Mouse (Mus musculus) hindlimb bud, embryonic 11.5 days (tissue): ENCODE results near the gene Gm7168.
"Not testable (repeated sequence)": the region's sequence is repeated elsewhere in the genome, so short reads cannot be mapped to it uniquely, and the experiment has no call there.

Source experiments
- DNase-seq: peaks from one replicate; pipeline ENCODE4 v3.0.0-alpha.2; 2012; ENCODE audit warnings: low read depth, low spot score; ENCODE audit errors: extremely low spot score

Gene Gm7168

DNA sequence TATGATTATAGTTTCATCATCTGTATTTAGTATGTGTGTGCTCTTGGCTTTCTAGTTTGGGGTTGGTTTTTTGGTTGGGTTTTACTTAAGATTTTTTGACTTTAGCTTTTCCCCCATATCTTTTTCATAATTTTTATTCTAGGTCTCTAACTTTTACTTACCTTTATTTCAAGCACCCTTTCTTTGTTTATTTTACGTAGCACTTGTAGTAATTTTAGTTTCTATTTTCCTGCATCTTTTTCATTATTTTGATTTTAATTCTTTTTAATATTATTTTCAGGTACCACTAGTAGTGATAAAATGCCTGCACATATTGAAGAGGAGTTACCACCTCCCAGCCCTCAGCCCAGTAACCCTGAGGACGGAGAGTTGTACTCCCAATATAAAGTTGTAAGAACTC, at the start of gene Gm7168:
Gene Gm7168, plus strand, starts transcription at position 301 of the 400 bp plus-strand sequence.
- DNase-seq, result not testable (repeated sequence)

DNA sequence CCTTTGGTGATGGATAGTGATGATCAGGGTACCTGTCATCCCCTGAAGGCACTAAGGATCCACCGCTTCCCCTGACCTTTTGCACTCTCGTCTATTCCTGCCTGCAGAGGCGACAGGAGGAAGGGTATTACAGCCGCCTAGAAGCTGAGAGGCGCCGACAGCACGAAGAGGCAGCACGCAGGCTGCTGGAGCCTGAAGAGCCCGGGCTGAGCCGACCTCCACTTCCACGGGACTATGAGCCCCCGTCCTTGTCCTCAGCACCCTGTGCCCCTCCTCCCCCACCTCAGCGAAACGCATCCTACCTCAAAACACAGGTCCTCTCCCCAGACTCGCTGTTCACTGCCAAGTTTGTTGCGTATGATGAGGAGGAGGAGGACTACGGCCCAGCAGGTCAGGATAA, 49.3 kb upstream of the Gm7168 start:
- DNase-seq, result no peak

DNA sequence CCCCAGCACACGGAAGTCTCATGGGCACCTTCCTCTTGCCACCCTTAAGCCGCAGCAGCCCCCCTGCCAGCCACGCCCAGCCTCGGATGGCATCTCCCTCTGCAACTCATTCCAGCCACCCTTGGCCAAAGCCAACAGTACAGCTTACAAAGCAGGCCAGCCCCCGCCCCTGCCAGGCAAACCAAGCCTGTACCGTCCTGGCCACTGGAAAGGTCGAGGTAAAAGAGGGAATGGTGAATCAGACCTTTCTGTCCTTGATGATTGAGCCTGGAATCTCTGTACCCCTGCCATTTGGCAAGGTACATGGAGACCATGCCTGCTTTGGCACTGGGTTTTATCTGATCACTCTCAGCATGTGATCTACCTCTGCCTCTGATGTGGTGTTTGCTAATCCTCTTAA, 48.9 kb upstream of the Gm7168 start:
- DNase-seq, result no peak

DNA sequence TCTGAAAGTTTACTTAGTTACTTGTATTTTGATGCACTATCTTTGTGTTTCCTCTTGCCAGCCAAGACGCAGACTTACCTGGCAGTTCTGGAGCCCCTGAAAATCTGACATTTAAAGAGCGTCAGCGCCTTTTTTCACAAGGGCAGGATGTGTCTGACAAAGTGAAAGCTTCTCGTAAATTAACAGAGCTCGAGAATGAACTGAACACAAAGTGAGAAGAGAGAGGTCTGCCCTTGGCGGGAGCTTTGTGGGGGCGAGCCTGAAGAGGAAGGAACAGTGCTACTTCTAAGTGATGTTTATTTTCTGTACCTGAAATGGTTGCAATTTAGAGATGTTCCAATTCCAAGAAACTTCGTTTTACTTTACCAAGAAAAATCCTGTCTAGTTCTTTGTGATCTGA, 44.4 kb upstream of the Gm7168 start:
- DNase-seq, result no peak

GRCm38 (mm10) chr17:13907082-13907481, 41.1 kb upstream of the Gm7168 start:
- no peak for DNase-seq

DNA sequence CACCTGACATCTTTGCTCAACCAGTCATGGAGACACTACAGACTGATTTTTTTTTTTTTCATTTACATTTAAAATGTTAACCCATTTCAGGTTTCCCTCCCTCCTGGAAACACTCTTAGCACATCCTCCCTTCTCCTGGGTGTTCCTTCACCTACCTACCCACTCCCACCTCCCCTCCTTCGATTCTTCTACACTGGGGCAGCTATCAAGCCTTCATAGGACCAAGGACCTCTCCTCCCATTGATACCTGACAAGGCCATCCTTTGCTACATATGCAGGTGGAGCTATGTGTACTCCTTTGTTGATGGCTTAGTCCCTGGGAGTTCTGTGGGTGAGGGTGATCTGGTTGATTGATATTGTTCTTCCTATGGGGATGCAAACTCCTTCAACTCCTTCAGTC, 40.5 kb upstream of the Gm7168 start:
- DNase-seq, result no peak

GRCm38 (mm10) chr17:13913951-13914350, 34.2 kb upstream of the Gm7168 start:
- DNase-seq, result no peak

DNA sequence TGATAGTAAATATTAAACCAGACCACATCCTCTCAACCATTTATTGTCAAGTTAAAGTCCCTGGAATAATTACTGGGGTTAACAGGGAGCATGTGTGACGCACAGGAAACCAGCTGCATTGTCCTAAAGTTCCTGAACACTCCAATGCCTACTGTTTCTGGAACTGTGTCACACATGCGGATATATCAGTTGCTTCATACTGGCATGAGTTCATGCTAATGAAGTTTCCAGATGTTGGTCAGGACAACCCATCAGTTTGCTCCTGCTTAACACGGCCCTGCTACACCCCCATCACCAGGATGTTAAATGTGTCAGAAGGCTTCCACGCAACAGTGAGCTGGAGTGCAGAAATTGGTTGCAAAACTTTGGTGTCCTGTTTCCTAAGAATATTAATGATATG, 33.6 kb upstream of the Gm7168 start:
- DNase-seq, result no peak

DNA sequence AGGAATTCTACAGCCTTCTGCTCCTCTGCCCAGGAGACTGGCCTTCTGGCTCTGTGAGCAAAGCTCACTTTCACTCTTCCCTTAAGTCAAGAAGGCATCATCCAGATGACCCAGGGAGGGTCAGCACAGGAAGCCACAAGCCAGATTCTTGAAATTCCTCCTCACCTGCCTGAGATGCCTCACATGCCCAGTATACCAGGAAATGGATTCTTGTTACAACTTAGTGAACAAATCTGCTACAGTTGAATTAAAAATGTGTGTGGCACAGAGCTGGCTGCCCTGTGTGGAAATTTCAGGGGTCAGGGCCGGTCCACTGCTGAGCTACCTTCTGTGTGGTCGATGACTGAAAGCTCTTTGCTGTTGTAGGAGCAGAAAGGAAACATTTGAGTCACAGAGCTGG, 27.4 kb upstream of the Gm7168 start:
- no peak for DNase-seq

DNA sequence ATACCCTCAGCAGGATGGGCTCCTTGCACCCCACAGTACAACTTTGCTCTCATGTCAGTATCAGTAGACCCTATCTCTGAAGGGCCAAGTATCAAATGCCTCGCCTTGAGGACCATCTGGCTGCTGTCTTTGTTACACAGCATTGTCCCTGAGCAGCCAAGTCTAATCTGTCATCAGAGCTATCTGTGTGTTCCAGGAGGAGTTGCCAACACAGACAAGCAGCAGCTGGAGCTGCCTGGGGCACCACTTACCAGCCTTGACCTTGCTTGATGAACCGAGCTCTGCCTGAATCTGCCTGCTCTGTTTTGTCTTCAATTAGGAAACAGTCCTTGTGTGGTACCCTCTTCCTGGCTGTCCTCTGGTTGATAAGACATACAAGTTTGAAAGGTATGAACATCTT, 24.8 kb upstream of the Gm7168 start:
- DNase-seq, result no peak

GRCm38 (mm10) chr17:13924588-13924987, 23.6 kb upstream of the Gm7168 start:
- no peak for DNase-seq

DNA sequence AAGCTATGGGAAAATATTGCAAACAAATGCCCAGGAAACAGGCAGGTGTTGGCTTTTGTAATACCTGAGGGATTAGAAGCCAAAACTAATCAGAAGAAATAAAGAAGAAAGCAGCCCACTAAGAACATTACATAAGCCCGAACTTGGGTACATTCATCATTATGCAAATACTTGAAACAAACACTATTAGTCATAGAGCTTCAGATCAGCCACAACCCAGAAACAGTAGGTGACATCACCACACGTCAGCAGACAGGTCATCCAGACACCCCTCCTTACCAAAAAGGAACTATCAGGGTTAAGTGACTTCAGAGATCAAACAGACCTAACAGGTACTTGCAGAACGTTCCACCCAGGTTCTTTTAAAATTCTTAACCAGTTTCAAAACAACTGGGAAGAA, 22.2 kb upstream of the Gm7168 start:
- DNase-seq, result no peak

GRCm38 (mm10) chr17:13930421-13930820, 17.8 kb upstream of the Gm7168 start:
- no peak for DNase-seq

GRCm38 (mm10) chr17:13935364-13935763, 12.8 kb upstream of the Gm7168 start:
- DNase-seq, result not testable (repeated sequence)

- no peak for DNase-seq
These were observed 10.4 kb upstream of the Gm7168 start for GRCm38 (mm10) chr17:13937787-13938186.

DNA sequence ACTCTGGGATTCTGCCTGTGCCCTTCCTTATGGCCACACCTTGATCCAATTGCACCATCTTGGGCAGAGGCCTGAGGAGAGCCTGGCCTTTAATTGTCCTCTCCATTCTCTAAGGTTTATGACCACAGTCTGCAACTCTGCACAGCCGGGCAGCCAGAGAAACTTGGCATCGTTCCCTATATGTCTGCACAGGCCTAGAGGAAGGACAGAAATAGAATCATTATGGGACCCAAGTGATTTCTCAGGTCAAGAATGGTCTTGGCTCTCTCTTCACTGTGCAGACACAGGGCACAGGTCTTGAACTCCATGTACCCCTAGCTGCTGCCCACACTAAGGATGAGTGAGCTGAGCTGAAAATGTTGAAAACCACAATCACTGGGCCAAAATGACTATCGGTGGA, 9.5 kb upstream of the Gm7168 start:
- no peak for DNase-seq

DNA sequence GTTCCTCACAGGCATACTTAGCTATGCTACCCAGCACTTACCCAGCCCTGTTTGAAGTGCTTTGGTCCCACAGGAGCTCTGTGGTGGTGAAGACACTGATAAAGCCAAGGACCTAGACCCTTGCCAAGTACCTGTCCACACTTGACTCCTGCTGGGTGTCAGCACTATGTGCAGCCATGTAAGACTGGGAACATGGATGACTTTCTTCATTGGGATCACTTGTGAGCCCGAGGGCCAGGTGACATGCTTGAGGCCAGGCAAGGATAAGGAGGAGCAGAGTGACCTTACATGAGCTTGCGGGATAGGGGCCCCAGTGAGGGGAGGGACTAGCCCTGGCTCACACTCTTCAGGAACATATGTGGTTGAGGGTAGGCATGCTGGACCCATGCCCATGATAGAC, 8.9 kb upstream of the Gm7168 start:
- not testable (repeated sequence) for DNase-seq

DNA sequence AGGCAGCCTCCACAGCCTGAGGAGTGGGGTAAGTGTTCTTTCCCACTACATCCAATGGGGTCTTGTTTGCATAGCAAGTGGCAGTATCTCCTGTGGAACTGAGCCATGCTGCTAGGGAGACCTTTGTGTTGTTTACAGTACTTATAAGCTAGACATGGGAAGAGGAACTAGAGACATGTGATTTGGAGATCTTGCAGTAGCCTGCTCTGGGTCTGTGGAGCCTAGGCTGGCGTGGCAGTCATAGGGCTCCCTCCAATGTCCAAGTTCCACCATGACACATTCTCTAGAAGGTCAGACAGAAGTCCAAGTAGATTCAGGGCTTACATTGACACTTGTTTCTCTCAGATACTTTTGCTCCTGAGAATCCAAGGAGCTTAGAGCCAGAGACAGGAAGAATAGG, 7.7 kb upstream of the Gm7168 start:
- DNase-seq, result no peak

GRCm38 (mm10) chr17:13951570-13951969, 3.4 kb downstream of the Gm7168 start:
- DNase-seq, result not testable (repeated sequence)

DNA sequence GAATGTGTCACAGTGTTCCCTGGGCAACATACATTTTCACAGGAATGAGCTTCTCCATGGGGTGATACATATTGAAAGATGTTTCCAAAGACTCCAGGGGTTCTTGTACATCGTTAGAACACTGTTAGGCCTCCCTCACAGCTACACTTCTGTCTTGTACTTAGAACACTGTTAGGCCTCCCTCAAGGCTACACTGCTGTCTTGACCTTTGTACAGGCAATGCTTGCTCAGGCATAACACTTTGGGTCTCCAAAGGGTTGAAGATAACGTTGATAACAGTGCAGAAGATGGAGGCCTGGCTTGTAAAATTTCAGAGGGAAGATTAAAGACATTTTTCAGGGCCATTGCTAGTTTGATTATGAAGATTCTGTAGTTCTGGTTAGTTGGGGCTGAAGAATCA, 10.0 kb downstream of the Gm7168 start:
- DNase-seq, result not testable (repeated sequence)

DNA sequence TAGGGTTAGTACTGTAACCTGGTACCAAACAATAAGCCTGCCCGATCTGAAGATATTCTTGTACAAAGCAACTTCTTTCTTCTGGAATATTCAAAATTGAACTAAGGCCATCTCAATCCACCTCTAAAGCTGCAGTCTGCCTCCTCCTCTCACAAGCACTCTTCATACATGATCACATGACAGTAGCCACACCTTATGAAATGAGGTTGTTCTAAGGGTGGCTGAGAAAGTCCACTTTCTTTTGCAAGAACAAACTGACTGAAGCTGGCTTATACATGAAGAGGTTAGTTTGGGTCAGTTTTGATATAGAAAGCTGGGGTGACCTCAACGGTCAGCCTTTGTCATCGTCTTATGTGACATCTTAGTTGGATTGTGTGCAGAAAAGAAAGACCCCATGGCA, 14.1 kb downstream of the Gm7168 start:
- not testable (repeated sequence) for DNase-seq

DNA sequence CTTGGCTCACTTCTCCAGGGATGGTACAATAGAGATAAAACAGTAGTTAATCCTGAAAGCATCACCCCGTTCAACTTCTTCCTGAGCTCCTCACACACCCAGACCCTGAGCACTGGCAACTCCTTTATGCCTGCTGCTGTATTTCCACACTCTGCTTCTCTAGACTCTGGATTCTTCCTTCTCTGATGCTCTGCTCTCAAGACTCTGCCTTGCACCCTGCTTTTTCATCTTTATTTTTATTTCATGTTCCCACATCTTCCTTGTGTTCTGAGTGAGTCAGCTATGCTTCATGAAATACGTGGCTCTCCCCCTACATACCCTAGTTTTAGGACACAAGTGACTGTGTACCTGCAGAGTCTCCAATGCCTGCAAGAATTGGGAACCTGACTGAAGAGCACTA, 16.9 kb downstream of the Gm7168 start:
- not testable (repeated sequence) for DNase-seq

DNA sequence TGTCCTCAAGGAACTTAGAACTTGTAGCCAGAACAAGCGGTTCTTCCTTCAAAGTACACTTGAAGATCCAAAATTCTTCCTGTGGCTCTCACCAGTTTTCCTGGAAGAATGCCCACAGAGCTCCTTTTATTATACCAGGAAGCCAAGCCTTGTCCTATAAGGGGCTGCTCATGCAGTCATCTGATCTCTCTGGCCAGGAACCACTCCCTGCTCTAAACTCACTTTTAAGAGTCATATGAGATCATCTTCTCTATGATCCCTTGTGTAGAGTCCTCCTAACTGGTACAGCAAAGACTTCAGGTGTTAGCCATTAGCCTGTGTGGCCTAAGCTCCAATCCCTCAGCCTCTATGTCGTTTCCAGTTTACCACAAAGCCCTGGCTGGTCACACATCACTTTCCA, 21.7 kb downstream of the Gm7168 start:
- DNase-seq, result not testable (repeated sequence)

DNA sequence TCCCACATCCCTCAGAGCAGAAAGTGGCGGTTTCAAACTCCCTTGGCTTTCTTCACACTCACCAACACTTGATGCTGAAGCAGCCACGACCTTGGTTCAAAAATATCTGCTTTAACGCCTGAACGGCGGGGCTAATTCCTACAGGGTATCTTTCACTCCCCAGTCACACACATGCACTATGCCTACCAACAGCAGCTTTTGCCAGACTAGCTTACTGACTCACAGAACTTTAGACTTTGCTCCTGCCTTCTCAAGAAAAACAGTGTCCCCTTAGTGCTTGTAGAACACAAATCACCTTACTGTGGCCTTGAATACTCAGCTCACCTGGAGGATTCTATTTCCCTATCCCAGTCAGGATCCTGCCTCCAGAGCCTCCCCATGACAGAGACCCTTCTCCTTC, 22.6 kb downstream of the Gm7168 start:
- not testable (repeated sequence) for DNase-seq
